Mouse (Mus musculus): ENCODE data around the gene Epha3. TPM values are rescaled to one million over a fixed set of nuclear protein-coding genes. Genes with fewer than 3 reads are reported as not detected.

The Epha3 gene
- polyA plus RNA-seq, 1 experiment from 2014 or later: 11.9 TPM

- 78% methylated on average over 7 of the region's 7 CpGs for WGBS
- Histone ChIP-seq H3K27me3 (replicated peaks) (no peaks in the 10 kb centered on the region), H3K4me3 (no peak overlapping the region), H3K9me3 (replicated peaks) (no peaks in the 10 kb centered on the region), H3K9ac (no peak overlapping the region), H3K36me3 (no peaks in the 10 kb centered on the region), H3K4me2 (no peak overlapping the region), H3K4me1 (replicated peaks) (peaks cover 5% of the 10 kb centered on the region; the same call in 1 of the 2 replicates), H3K27ac (ENCODE audit: poor library complexity, severe bottlenecking) (no peak overlapping the region)
- no peak for ATAC-seq (ENCODE audit: insufficient number of reproducible peaks, low FRiP score)
Observed at GRCm38 (mm10) chr16:63783544-63783943, 80.4 kb downstream of the Epha3 start.

GRCm38 (mm10) chr16:63782101-63782500 lies 81.9 kb downstream of the Epha3 start:
- Histone ChIP-seq H3K27me3 (replicated peaks) (no peaks in the 10 kb centered on the region), H3K36me3 (no peaks in the 10 kb centered on the region), H3K4me2 (no peak overlapping the region), H3K27ac (ENCODE audit: poor library complexity, severe bottlenecking) (no peak overlapping the region), H3K9me3 (replicated peaks) (no peaks in the 10 kb centered on the region), H3K4me1 (replicated peaks) (peaks cover 5% of the 10 kb centered on the region; the same call in 1 of the 2 replicates), H3K4me3 (no peak overlapping the region), H3K9ac (no peak overlapping the region)
- ATAC-seq (ENCODE audit: insufficient number of reproducible peaks, low FRiP score): no peak
- 67% methylated on average over 1 of the region's 1 CpGs for WGBS

DNA sequence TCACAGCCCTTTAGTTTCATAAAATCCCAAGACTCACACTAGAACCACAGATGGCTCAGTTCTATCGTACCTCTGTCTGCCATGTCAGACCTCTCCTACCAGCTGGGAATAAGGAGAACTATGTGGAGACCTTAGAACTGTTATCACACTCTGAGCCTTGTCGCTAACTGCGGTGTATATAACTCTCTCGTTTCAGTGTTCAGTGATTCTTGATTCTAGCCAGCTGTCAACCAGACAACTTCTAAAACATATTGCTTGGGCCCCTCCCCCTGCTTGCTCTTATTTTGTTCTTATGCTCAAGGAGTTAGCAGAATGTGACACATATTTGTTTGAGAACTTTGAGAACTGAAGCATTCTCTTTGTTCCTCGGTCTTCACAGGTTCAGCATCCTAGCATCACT lies 83.8 kb downstream of the Epha3 start:
- Histone ChIP-seq H3K27me3 (replicated peaks) (no peaks in the 10 kb centered on the region), H3K4me3 (no peak overlapping the region), H3K27ac (ENCODE audit: poor library complexity, severe bottlenecking) (no peak overlapping the region), H3K4me1 (replicated peaks) (peaks cover 5% of the 10 kb centered on the region; the same call in 1 of the 2 replicates), H3K36me3 (no peaks in the 10 kb centered on the region), H3K9ac (no peak overlapping the region), H3K4me2 (no peak overlapping the region), H3K9me3 (replicated peaks) (peaks cover 1% of the 10 kb centered on the region; the same call in 1 of the 2 replicates)
- 59% methylated on average over 5 of the region's 5 CpGs for WGBS
- no peak for ATAC-seq (ENCODE audit: insufficient number of reproducible peaks, low FRiP score)

- Histone ChIP-seq H3K9ac (no peak overlapping the region), H3K9me3 (replicated peaks) (peaks cover 3% of the 10 kb centered on the region; the same call in 1 of the 2 replicates), H3K4me3 (no peak overlapping the region), H3K27me3 (replicated peaks) (no peaks in the 10 kb centered on the region), H3K4me2 (no peak overlapping the region), H3K36me3 (no peaks in the 10 kb centered on the region), H3K27ac (ENCODE audit: poor library complexity, severe bottlenecking) (no peak overlapping the region), H3K4me1 (replicated peaks) (peaks cover 5% of the 10 kb centered on the region; the same call in 1 of the 2 replicates)
- no peak for ATAC-seq (ENCODE audit: insufficient number of reproducible peaks, low FRiP score)
- WGBS: 59% methylated on average over 1 of the region's 1 CpGs
Observed at GRCm38 (mm10) chr16:63777811-63778210, 86.2 kb downstream of the Epha3 start.

DNA sequence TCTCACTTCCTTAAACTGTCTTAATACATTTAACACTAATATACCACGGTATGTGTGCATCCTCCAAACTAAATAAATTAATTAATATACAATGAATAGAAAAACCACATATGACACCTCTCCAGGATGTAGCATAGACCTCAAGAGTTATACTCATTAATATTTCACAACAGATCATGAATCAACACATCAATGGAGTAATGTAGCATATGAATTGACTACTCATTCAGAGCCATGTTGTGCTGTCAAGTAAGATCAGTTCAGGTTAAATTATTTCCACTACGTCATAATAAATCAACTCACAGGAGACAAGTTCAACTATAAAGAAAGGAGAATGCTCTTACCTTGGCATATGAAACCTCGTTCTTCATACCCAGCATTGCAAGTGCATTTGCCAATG lies 91.4 kb downstream of the Epha3 start:
- Histone ChIP-seq H3K9ac (no peak overlapping the region), H3K9me3 (replicated peaks) (peaks cover 3% of the 10 kb centered on the region; the same call in 1 of the 2 replicates), H3K36me3 (no peaks in the 10 kb centered on the region), H3K4me2 (no peak overlapping the region), H3K27ac (ENCODE audit: poor library complexity, severe bottlenecking) (no peak overlapping the region), H3K4me3 (no peak overlapping the region), H3K4me1 (replicated peaks) (no peaks in the 10 kb centered on the region), H3K27me3 (replicated peaks) (no peaks in the 10 kb centered on the region)
- no peak for ATAC-seq (ENCODE audit: insufficient number of reproducible peaks, low FRiP score)
- 81% methylated on average over 3 of the region's 3 CpGs for WGBS

DNA sequence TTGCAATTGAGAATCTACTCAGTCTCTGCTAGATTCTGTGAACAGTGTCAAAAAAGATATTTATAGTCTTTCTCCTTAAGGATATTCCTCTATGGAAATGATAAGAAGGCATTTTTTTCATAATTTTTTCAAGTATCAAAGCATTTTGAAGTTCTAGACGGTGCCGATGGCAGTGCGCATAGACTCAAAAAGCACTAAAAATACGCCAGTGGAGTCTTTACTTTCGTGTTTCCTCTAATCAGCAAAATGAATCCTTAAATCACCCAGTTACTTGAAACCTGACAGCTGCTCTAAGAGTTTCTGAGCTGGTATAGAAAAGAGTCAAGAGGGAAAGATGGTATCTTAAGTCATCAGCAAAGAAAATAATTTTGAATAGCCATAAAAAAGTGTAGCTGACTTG lies 96.4 kb downstream of the Epha3 start:
- 72% methylated on average over 5 of the region's 5 CpGs for WGBS
- no peak for ATAC-seq (ENCODE audit: insufficient number of reproducible peaks, low FRiP score)

DNA sequence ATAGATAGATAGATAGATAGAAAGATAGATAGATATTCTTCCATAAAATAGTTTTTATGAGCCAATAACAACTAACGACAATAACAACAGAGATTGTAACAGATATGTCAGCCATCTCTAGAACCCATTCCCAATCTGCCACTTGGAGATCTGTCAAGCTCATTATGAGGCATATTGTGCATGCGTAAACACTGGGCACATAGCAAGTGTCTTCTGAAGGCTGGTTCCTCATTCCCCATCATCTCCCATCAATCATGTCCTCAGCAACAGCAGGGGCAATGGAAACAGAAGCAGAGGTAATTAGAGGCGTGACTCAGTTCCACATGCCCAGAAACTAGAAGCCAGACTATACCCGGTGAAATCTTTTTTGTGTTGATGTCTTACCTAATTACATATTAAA lies 102.8 kb downstream of the Epha3 start:
- no peaks in the 10 kb centered on the region for H3K27me3 ChIP-seq (replicated peaks)
- WGBS: 79% methylated on average over 4 of the region's 4 CpGs
- no peak overlapping the region for H3K9ac ChIP-seq
- no peak for ATAC-seq (ENCODE audit: insufficient number of reproducible peaks, low FRiP score)
- H3K4me1 ChIP-seq (replicated peaks): no peaks in the 10 kb centered on the region
- H3K36me3 ChIP-seq: no peaks in the 10 kb centered on the region
- H3K27ac ChIP-seq (ENCODE audit: poor library complexity, severe bottlenecking): no peak overlapping the region
- H3K4me3 ChIP-seq: no peak overlapping the region
- H3K4me2 ChIP-seq: no peak overlapping the region
- H3K9me3 ChIP-seq (replicated peaks): no peaks in the 10 kb centered on the region

More for the DNA sequence above, 96.4 kb downstream of the Epha3 start:
- H3K27me3 ChIP-seq (replicated peaks): no peaks in the 10 kb centered on the region
- H3K9ac ChIP-seq: no peak overlapping the region
- H3K4me1 ChIP-seq (replicated peaks): no peaks in the 10 kb centered on the region
- H3K36me3 ChIP-seq: no peaks in the 10 kb centered on the region
- H3K4me3 ChIP-seq: no peak overlapping the region
- H3K27ac ChIP-seq (ENCODE audit: poor library complexity, severe bottlenecking): no peak overlapping the region
- no peaks in the 10 kb centered on the region for H3K9me3 ChIP-seq (replicated peaks)
- no peak overlapping the region for H3K4me2 ChIP-seq

- 47% methylated on average over 2 of the region's 2 CpGs for WGBS
- H3K4me1 ChIP-seq (replicated peaks): no peaks in the 10 kb centered on the region
- H3K4me2 ChIP-seq: no peak overlapping the region
- ATAC-seq (ENCODE audit: insufficient number of reproducible peaks, low FRiP score): no peak
- H3K9ac ChIP-seq: no peak overlapping the region
- no peaks in the 10 kb centered on the region for H3K36me3 ChIP-seq
- H3K9me3 ChIP-seq (replicated peaks): no peaks in the 10 kb centered on the region
- no peaks in the 10 kb centered on the region for H3K27me3 ChIP-seq (replicated peaks)
- H3K4me3 ChIP-seq: no peak overlapping the region
- no peak overlapping the region for H3K27ac ChIP-seq (ENCODE audit: poor library complexity, severe bottlenecking)
Observed at GRCm38 (mm10) chr16:63760112-63760511, 103.9 kb downstream of the Epha3 start.

- Histone ChIP-seq H3K27ac (ENCODE audit: poor library complexity, severe bottlenecking) (no peak overlapping the region), H3K9me3 (replicated peaks) (no peaks in the 10 kb centered on the region)
- WGBS: 10% methylated on average over 3 of the region's 3 CpGs
Observed at GRCm38 (mm10) chr16:63753052-63753451, 110.9 kb downstream of the Epha3 start.

DNA sequence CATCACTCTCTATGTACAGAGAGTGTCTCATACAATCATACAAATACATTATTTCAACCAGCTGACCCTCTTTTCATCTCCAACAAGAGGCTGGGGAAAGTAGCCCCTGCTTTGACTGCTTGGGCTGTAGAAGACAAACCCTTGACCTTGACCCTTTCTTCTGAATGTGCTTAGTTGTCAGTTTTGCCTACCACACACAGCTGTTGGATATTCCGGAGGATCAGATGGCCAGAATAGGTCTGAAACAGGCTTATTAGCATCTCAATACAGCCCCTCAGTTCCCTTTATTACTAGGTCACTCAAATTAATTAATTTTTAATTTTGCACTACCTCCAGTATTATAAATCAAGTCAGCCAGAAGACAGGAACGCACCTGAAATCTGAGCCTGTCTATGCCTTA lies 116.2 kb downstream of the Epha3 start:
- no peaks in the 10 kb centered on the region for H3K9me3 ChIP-seq (replicated peaks)
- no peaks in the 10 kb centered on the region for H3K4me1 ChIP-seq (replicated peaks)
- no peak overlapping the region for H3K9ac ChIP-seq
- no peaks in the 10 kb centered on the region for H3K36me3 ChIP-seq
- 68% methylated on average over 2 of the region's 2 CpGs for WGBS
- no peak overlapping the region for H3K4me3 ChIP-seq
- ATAC-seq (ENCODE audit: insufficient number of reproducible peaks, low FRiP score): no peak
- H3K4me2 ChIP-seq: no peak overlapping the region
- H3K27me3 ChIP-seq (replicated peaks): no peaks in the 10 kb centered on the region
- no peak overlapping the region for H3K27ac ChIP-seq (ENCODE audit: poor library complexity, severe bottlenecking)

More at GRCm38 (mm10) chr16:63753052-63753451, 110.9 kb downstream of the Epha3 start:
- Histone ChIP-seq H3K36me3 (no peaks in the 10 kb centered on the region), H3K27me3 (replicated peaks) (no peaks in the 10 kb centered on the region), H3K9ac (no peak overlapping the region), H3K4me3 (no peak overlapping the region), H3K4me2 (no peak overlapping the region), H3K4me1 (replicated peaks) (no peaks in the 10 kb centered on the region)
- ATAC-seq (ENCODE audit: insufficient number of reproducible peaks, low FRiP score): no peak

DNA sequence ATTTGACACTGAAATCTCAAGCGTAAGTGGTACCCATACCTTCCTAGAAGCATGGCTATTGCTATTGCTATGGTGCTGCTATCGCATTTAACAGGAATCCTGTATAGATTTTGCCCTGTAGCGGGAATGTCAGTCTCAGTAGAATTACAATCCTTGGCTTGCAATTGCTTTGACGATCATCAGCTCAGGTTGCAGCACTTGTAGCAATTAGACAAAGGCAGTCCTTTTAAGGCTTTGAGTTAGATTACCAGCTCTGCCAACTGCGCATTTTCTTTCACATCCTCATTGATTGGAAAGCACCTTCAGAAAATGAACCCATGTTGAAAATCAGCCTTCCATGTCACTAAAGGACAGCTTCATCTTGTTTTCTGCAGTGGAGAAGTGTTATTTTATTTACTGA lies 118.5 kb downstream of the Epha3 start:
- H3K4me2 ChIP-seq: no peak overlapping the region
- H3K9ac ChIP-seq: no peak overlapping the region
- H3K36me3 ChIP-seq: no peaks in the 10 kb centered on the region
- no peak overlapping the region for H3K27ac ChIP-seq (ENCODE audit: poor library complexity, severe bottlenecking)
- no peaks in the 10 kb centered on the region for H3K27me3 ChIP-seq (replicated peaks)
- no peak for ATAC-seq (ENCODE audit: insufficient number of reproducible peaks, low FRiP score)
- 72% methylated on average over 5 of the region's 5 CpGs for WGBS
- no peak overlapping the region for H3K4me3 ChIP-seq
- H3K9me3 ChIP-seq (replicated peaks): no peaks in the 10 kb centered on the region
- no peaks in the 10 kb centered on the region for H3K4me1 ChIP-seq (replicated peaks)

GRCm38 (mm10) chr16:63743208-63743854 lies 120.6 kb downstream of the Epha3 start:
- Histone ChIP-seq H3K9me3 (replicated peaks) (no peaks in the 10 kb centered on the region), H3K4me1 (replicated peaks) (no peaks in the 10 kb centered on the region), H3K9ac (no peak overlapping the region), H3K27ac (ENCODE audit: poor library complexity, severe bottlenecking) (no peak overlapping the region), H3K36me3 (no peaks in the 10 kb centered on the region), H3K4me2 (no peak overlapping the region), H3K4me3 (no peak overlapping the region), H3K27me3 (replicated peaks) (no peaks in the 10 kb centered on the region)
- no peak for ATAC-seq (ENCODE audit: insufficient number of reproducible peaks, low FRiP score)
- WGBS: 47% methylated on average over 9 of the region's 9 CpGs

All from heart, embryonic 12.5 days (tissue).